Mouse (Mus musculus): ENCODE data around the gene Hoxb6. TPM values are rescaled to one million over a fixed set of nuclear protein-coding genes. Genes with fewer than 3 reads are reported as not detected.

Gene Hoxb6
- total and polyA plus RNA-seq, 3 experiments = 0.53 to 1.1 TPM; not detected in 1

DNA sequence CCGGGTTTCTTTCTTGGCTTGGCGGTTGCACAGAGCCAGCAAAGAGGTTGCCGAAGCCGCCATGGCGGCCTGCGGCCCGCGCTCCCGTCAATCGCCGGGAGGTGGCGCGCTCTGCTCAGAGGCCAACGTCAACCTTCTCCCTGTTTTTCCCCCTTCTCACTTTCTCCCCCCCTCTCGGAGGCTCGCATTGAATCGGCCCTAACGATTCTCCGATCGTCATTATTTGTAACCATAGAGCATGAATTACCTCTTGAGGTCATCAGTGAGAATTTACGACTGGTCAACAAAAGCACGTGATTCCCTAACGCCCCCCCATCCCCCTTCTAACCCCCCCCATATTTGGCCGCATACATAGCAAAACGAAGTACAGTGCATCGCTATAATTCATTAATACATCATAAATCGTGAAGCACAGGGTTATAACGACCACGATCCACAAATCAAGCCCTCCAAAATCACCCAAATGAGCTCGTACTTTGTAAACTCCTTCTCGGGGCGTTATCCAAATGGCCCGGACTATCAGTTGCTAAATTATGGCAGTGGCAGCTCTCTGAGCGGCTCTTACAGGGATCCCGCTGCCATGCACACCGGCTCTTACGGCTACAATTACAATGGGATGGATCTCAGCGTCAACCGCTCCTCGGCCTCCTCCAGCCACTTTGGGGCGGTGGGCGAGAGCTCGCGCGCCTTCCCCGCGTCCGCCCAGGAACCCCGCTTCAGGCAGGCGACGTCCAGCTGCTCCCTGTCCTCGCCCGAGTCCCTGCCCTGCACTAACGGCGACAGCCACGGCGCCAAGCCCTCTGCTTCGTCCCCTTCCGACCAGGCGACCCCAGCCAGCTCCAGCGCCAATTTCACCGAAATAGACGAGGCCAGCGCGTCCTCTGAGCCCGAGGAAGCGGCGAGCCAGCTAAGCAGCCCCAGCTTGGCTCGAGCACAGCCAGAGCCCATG lies 11.1 kb downstream of the Hoxb6 start, which contains the start of gene Hoxb5:
Gene Hoxb5, plus strand, starts transcription at position 186 of the 949 bp plus-strand sequence.
- H3K4me3 ChIP-seq (replicated peaks in 1 of 3; ENCODE audit: low read depth in 2 of 3, low read length in 2 of 3, poor library complexity in 1 of 3) = no peak within 1 kb of the TSS
- dilution Hi-C loops (cut with MboI; ENCODE audit: extremely low pct_ligation_motif_present, extremely low pct_unique_long_range_greater_than_20kb, low sequenced_read_pairs) (no loop called here), in situ Hi-C loops (cut with MboI; ENCODE audit: low pct_ligation_motif_present, low pct_unique_long_range_greater_than_20kb, low sequenced_read_pairs) (loop anchor here (25.0 kb wide), 1 partner anchor 234 kb away; no protein-coding TSS in a partner anchor)
- no peaks in the 10 kb centered on the region for H3K36me3 ChIP-seq (replicated peaks in 1 of 2; ENCODE audit: control insufficient read depth in 1 of 2, insufficient read depth in 1 of 2, low read length in 1 of 2)
- no peak within 1 kb of the TSS for H3K4me2 ChIP-seq (ENCODE audit: insufficient read depth, low read depth, poor library complexity, severe bottlenecking)
- no peaks in the 10 kb centered on the region for H3K4me1 ChIP-seq (ENCODE audit: control insufficient read depth in 1 of 2, insufficient read depth in 2 of 2)
- H3K9me3 ChIP-seq (replicated peaks; ENCODE audit: low read length) = peaks cover 33% of the 10 kb centered on the region
- no peaks in the 10 kb centered on the region for H3K79me2 ChIP-seq (replicated peaks; ENCODE audit: control insufficient read depth, extremely low read depth, insufficient read depth, poor library complexity, severe bottlenecking)
- no peak within 1 kb of the TSS for H3K9ac ChIP-seq (ENCODE audit: insufficient read depth, low read depth)
- DNase-seq (ENCODE audit: extremely low read depth) = no peak
- TF ChIP-seq SMC3 (IDR thresholded peaks at IDR 0.05; ENCODE audit: low read depth, low read length) (no peak), POLR2A (IDR thresholded peaks at IDR 0.05; ENCODE audit: low read depth, low read length) (no peak), POLR2AphosphoS2 (IDR thresholded peaks at IDR 0.05; ENCODE audit: low read depth, low read length) (no peak), JUND (conservative IDR thresholded peaks at IDR 0.05; ENCODE audit: low read depth, low read length) (no peak), CTCF (conservative IDR thresholded peaks at IDR 0.05 in 1 of 2, IDR thresholded peaks at IDR 0.05 in 1 of 2; ENCODE audit: low read depth in 2 of 2, low read length in 2 of 2) (no peak), USF1 (IDR thresholded peaks at IDR 0.05; ENCODE audit: low read depth, low read length) (no peak)
- H3K27me3 ChIP-seq (replicated peaks) = peaks cover 62% of the 10 kb centered on the region
- no peak within 1 kb of the TSS for H3K27ac ChIP-seq (ENCODE audit: insufficient read depth, low read depth)

DNA sequence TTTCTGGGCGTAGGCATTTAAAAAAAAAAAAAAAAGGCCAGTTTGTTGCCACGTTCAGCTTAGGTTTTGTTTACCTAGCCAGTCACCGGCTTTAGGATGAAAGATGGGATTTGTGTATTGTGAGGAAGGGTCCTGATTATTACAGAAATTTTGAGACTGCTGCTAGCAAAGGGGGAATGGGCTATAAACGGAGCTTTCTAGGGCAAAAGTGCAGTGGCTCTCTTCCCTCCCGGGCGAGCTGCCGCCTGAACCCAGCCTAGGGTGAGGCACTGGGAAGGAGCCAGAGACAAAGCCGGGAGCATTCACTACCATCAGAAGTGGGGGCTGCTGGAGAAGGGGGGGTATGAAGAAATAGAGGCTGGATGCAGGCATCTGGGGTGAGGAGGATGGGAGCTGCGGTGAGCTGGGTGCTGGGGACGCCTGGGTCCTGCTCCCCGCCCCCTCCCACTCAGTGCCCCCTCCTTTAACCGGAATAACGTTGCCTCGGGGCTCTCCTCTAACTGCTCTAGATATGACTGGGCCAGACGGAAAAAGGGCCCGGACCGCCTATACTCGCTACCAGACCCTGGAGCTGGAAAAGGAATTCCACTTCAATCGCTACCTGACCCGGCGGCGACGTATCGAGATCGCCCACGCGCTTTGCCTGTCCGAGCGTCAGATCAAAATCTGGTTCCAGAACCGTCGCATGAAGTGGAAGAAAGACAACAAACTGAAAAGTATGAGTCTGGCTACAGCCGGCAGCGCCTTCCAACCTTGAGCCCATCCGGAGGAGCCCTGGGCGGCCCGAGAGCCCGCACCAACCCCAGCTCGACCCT lies 12.3 kb downstream of the Hoxb6 start:
- Histone ChIP-seq H3K4me3 (replicated peaks in 1 of 3; ENCODE audit: low read depth in 2 of 3, low read length in 2 of 3, poor library complexity in 1 of 3) (no peak overlapping the region), H3K27me3 (replicated peaks) (peaks cover 66% of the 10 kb centered on the region), H3K27ac (ENCODE audit: insufficient read depth, low read depth) (no peak overlapping the region), H3K4me1 (ENCODE audit: control insufficient read depth in 1 of 2, insufficient read depth in 2 of 2) (peaks cover 0 to 7% of the 10 kb centered on the region in 2 experiments; a peak in 2 of 4 replicates), H3K79me2 (replicated peaks; ENCODE audit: control insufficient read depth, extremely low read depth, insufficient read depth, poor library complexity, severe bottlenecking) (no peaks in the 10 kb centered on the region), H3K9me3 (replicated peaks; ENCODE audit: low read length) (peaks cover 26% of the 10 kb centered on the region), H3K4me2 (ENCODE audit: insufficient read depth, low read depth, poor library complexity, severe bottlenecking) (no peak overlapping the region), H3K36me3 (replicated peaks in 1 of 2; ENCODE audit: control insufficient read depth in 1 of 2, insufficient read depth in 1 of 2, low read length in 1 of 2) (no peaks in the 10 kb centered on the region), H3K9ac (ENCODE audit: insufficient read depth, low read depth) (no peak overlapping the region)
- dilution Hi-C loops (cut with MboI; ENCODE audit: extremely low pct_ligation_motif_present, extremely low pct_unique_long_range_greater_than_20kb, low sequenced_read_pairs) (no loop called here), in situ Hi-C loops (cut with MboI; ENCODE audit: low pct_ligation_motif_present, low pct_unique_long_range_greater_than_20kb, low sequenced_read_pairs) (loop anchor here (25.0 kb wide), 1 partner anchor 233 kb away; no protein-coding TSS in a partner anchor)
- DNase-seq (ENCODE audit: extremely low read depth) = no peak
- no peak for TF ChIP-seq ETS1 (conservative IDR thresholded peaks at IDR 0.05; ENCODE audit: low read depth, low read length)
- TF ChIP-seq ELF1 (IDR thresholded peaks at IDR 0.05; ENCODE audit: low read depth, low read length) = no peak
- no peak for TF ChIP-seq JUND (conservative IDR thresholded peaks at IDR 0.05; ENCODE audit: low read depth, low read length)
- no peak for TF ChIP-seq UBTF (IDR thresholded peaks at IDR 0.05; ENCODE audit: low read depth, low read length)
- TF ChIP-seq GABPA (IDR thresholded peaks at IDR 0.05; ENCODE audit: insufficient replicate concordance, low read depth, low read length) = no peak
- TF ChIP-seq JUN (IDR thresholded peaks at IDR 0.05; ENCODE audit: insufficient read depth, low read depth, low read length) = no peak
- TF ChIP-seq MAX (IDR thresholded peaks at IDR 0.05; ENCODE audit: low read length) = no peak
- no peak for TF ChIP-seq HCFC1 (IDR thresholded peaks at IDR 0.05; ENCODE audit: low read depth, low read length)
- TF ChIP-seq TBP (conservative IDR thresholded peaks at IDR 0.05; ENCODE audit: low read depth, low read length) = no peak
